Mouse (Mus musculus) stomach, embryonic 16.5 days (tissue): Measurements from ENCODE around the gene Aig1. TPM values are rescaled to one million over a fixed set of nuclear protein-coding genes. Genes with fewer than 3 reads are reported as not detected.

Experiments
- ATAC-seq: fragments of 200-750 bp; cut with Nextera tagmentation; 2 replicates; pipeline ENCODE4 v1.8.0; 2017; ENCODE audit warnings: moderate number of reproducible peaks, moderate TSS enrichment; ENCODE audit not compliant: insufficient read depth, low FRiP score
- H3K27ac ChIP-seq: fragments of 300-500 bp; sonication (generic); 2 replicates; pipeline ENCODE4 v1.5.1; 2014; ENCODE audit warnings: low read length
- H3K27me3 ChIP-seq: fragments of 300-500 bp; sonication (generic); 2 replicates; pipeline ENCODE4 v1.6.1; 2014; ENCODE audit warnings: low read length, control low read depth, mixed read lengths; ENCODE audit not compliant: control insufficient read depth, insufficient read depth
- H3K36me3 ChIP-seq: fragments of 300-500 bp; sonication (generic); 2 replicates; pipeline ENCODE4 v1.6.1; 2014; ENCODE audit warnings: low read length; ENCODE audit not compliant: control insufficient read depth, insufficient read depth
- H3K4me1 ChIP-seq: fragments of 300-500 bp; sonication (generic); 2 replicates; pipeline ENCODE4 v1.6.1; 2014; ENCODE audit warnings: low read length, control low read depth, mixed read lengths; ENCODE audit not compliant: control insufficient read depth, insufficient read depth
- H3K4me2 ChIP-seq: fragments of 300-500 bp; sonication (generic); 2 replicates; pipeline ENCODE4 v1.6.1; 2014; ENCODE audit warnings: low read depth, low read length, mixed read lengths
- H3K4me3 ChIP-seq: fragments of 300-500 bp; sonication (generic); replicated peaks from 2 replicates; pipeline ENCODE4 v1.5.1; 2014; ENCODE audit warnings: mild to moderate bottlenecking, low read length
- H3K9ac ChIP-seq: fragments of 300-500 bp; sonication (generic); 2 replicates; pipeline ENCODE4 v1.6.1; 2014; ENCODE audit warnings: low read length
- H3K9me3 ChIP-seq: fragments of 300-500 bp; sonication (generic); replicated peaks from 2 replicates; pipeline ENCODE4 v1.6.1; 2016; ENCODE audit warnings: low read length, control low read depth; ENCODE audit not compliant: control insufficient read depth
- WGBS: fragments of 180-500 bp; shearing (Covaris S2); extraction: QIAGEN DNeasy Blood & Tissue Kit; methylation state at CpG from one replicate; pipeline ENCODE4 v1.1.7; 2014; 5-methylcytosine and 5-hydroxymethylcytosine counted together
- polyA plus RNA-seq: library from polyadenylated mRNA; unstranded; fragments of >200 nt; fragmentation: Nextera tagmentation; extraction: Ambion mirVana; gene quantifications from 2 replicates; pipeline ENCODE4 v1.2.1, GENCODE M21; 2015

Aig1 gene
- polyA plus RNA-seq, 1 experiment from 2014 or later = 39.4 TPM

GRCm38 (mm10) chr10:13882490-13882889 is 13.7 kb upstream of the Aig1 start:
- WGBS = 64% methylated on average over 8 of the region's 9 CpGs

GRCm38 (mm10) chr10:13878696-13879095 is 9.9 kb upstream of the Aig1 start:
- ATAC-seq = no peak
- Histone ChIP-seq H3K4me3 (no peak overlapping the region), H3K36me3 (no peaks in the 10 kb centered on the region), H3K27me3 (no peaks in the 10 kb centered on the region), H3K9me3 (no peaks in the 10 kb centered on the region), H3K4me1 (0 out of 2 replicates have a peak, but pooled peaks cover 2% of the 10 kb centered on the region), H3K9ac (no peak overlapping the region), H3K4me2 (no peak overlapping the region), H3K27ac (no peak overlapping the region)
- 79% methylated on average over 4 of the region's 4 CpGs for WGBS

More at GRCm38 (mm10) chr10:13882490-13882889, 13.7 kb upstream of the Aig1 start:
- no peak for ATAC-seq
- H3K27ac ChIP-seq = no peak overlapping the region
- H3K9ac ChIP-seq = no peak overlapping the region
- H3K27me3 ChIP-seq = no peaks in the 10 kb centered on the region
- no peak overlapping the region for H3K4me3 ChIP-seq
- no peaks in the 10 kb centered on the region for H3K9me3 ChIP-seq
- H3K4me2 ChIP-seq = no peak overlapping the region
- no peaks in the 10 kb centered on the region for H3K36me3 ChIP-seq
- H3K4me1 ChIP-seq = 0 out of 2 replicates have a peak, but pooled peaks cover 2% of the 10 kb centered on the region

GRCm38 (mm10) chr10:13875038-13875420 is 6.2 kb upstream of the Aig1 start:
- H3K4me1 ChIP-seq = no peaks in the 10 kb centered on the region
- no peaks in the 10 kb centered on the region for H3K36me3 ChIP-seq
- WGBS = 72% methylated on average over 4 of the region's 4 CpGs
- no peak overlapping the region for H3K27ac ChIP-seq
- H3K9ac ChIP-seq = no peak overlapping the region
- no peak overlapping the region for H3K4me3 ChIP-seq
- H3K4me2 ChIP-seq = no peak overlapping the region
- H3K9me3 ChIP-seq = peaks cover 5% of the 10 kb centered on the region; the same call in 1 of the 2 replicates
- no peak for ATAC-seq
- no peaks in the 10 kb centered on the region for H3K27me3 ChIP-seq

GRCm38 (mm10) chr10:13874301-13875037 is 5.7 kb upstream of the Aig1 start:
- H3K4me2 ChIP-seq = no peak overlapping the region
- H3K9ac ChIP-seq = no peak overlapping the region
- no peaks in the 10 kb centered on the region for H3K4me1 ChIP-seq
- no peak overlapping the region for H3K4me3 ChIP-seq
- peak; percentile 73 for ATAC-seq
- H3K36me3 ChIP-seq = no peaks in the 10 kb centered on the region
- H3K27ac ChIP-seq = no peak overlapping the region
- peaks cover 5% of the 10 kb centered on the region; the same call in 1 of the 2 replicates for H3K9me3 ChIP-seq
- no peaks in the 10 kb centered on the region for H3K27me3 ChIP-seq
- 65% methylated on average over 10 of the region's 10 CpGs for WGBS

- no peak overlapping the region for H3K27ac ChIP-seq
- no peak overlapping the region for H3K9ac ChIP-seq
- peaks cover 5% of the 10 kb centered on the region; the same call in 1 of the 2 replicates for H3K9me3 ChIP-seq
- H3K4me3 ChIP-seq = no peak overlapping the region
- ATAC-seq = no peak
- no peaks in the 10 kb centered on the region for H3K36me3 ChIP-seq
- H3K27me3 ChIP-seq = no peaks in the 10 kb centered on the region
- 87% methylated on average over 3 of the region's 3 CpGs for WGBS
- peaks cover 9% of the 10 kb centered on the region; the same call in 1 of the 2 replicates for H3K4me1 ChIP-seq
- H3K4me2 ChIP-seq = no peak overlapping the region
These were observed 1.8 kb upstream of the Aig1 start for GRCm38 (mm10) chr10:13870531-13870930.

- Histone ChIP-seq H3K9me3 (peaks cover 5% of the 10 kb centered on the region; the same call in 1 of the 2 replicates), H3K4me2 (peak overlapping the region; percentile 87), H3K4me3 (peak overlapping the region; percentile 72), H3K27ac (peak overlapping the region; percentile 75; the same call in 1 of the 2 replicates), H3K9ac (peak overlapping the region; percentile 82), H3K27me3 (no peaks in the 10 kb centered on the region), H3K4me1 (peaks cover 9% of the 10 kb centered on the region; the same call in 1 of the 2 replicates), H3K36me3 (no peaks in the 10 kb centered on the region)
- 18% methylated on average over 13 of the region's 13 CpGs for WGBS
- no peak for ATAC-seq
These were observed 699 bp upstream of the Aig1 start for GRCm38 (mm10) chr10:13869322-13870035.

GRCm38 (mm10) chr10:13866391-13866790 is 2.4 kb downstream of the Aig1 start:
- Histone ChIP-seq H3K27me3 (no peaks in the 10 kb centered on the region), H3K27ac (no peak overlapping the region), H3K9me3 (no peaks in the 10 kb centered on the region), H3K9ac (no peak overlapping the region), H3K36me3 (no peaks in the 10 kb centered on the region), H3K4me3 (no peak overlapping the region), H3K4me1 (peaks cover 13% of the 10 kb centered on the region; the same call in 1 of the 2 replicates), H3K4me2 (no peak overlapping the region)
- no peak for ATAC-seq
- WGBS = 36% methylated on average over 4 of the region's 4 CpGs

- H3K36me3 ChIP-seq = no peaks in the 10 kb centered on the region
- peak overlapping the region; percentile 14; the same call in 1 of the 2 replicates for H3K4me3 ChIP-seq
- H3K4me2 ChIP-seq = peak overlapping the region; percentile 21
- H3K9ac ChIP-seq = peak overlapping the region; percentile 46; the same call in 1 of the 2 replicates
- H3K4me1 ChIP-seq = peaks cover 9% of the 10 kb centered on the region; the same call in 1 of the 2 replicates
- 33% methylated on average over 11 of the region's 11 CpGs for WGBS
- peak; percentile 33; the same call in 1 of the 2 replicates for ATAC-seq
- H3K27ac ChIP-seq = peak overlapping the region; percentile 52; the same call in 1 of the 2 replicates
- H3K9me3 ChIP-seq = no peaks in the 10 kb centered on the region
- H3K27me3 ChIP-seq = no peaks in the 10 kb centered on the region
These were observed 7.5 kb downstream of the Aig1 start for GRCm38 (mm10) chr10:13861115-13861909.
